Mouse (Mus musculus): ENCODE data around the gene Gm20517. TPM values are rescaled to one million over a fixed set of nuclear protein-coding genes. Genes with fewer than 3 reads are reported as not detected.

Gene Gm20517
- polyA plus RNA-seq, 1 experiment, result 0.64 TPM

DNA sequence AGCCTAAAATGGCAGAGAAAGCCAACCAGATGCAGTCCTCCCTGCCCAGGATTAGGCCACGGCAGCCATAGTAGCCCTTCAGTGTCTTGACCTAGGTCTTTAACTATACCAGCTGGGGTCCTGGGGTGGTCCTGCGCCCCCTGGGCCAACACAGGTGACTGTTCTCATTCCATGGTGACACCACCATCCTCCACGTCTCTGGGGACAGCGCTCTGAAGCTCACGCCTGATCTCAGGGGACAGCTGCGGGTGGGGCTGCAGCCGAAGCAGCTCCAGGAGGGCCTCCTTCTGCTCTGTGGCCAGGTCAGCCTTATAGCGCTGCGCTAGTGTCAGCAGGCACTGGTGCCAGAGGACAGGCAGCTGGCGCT, 10.0 kb upstream of the Gm20517 start:
- H3K27ac ChIP-seq (ENCODE audit: insufficient read depth, low read depth, low read length), result no peak overlapping the region
- no peak for DNase-seq
- H3K4me3 ChIP-seq (ENCODE audit: insufficient read depth, low read depth, low read length), result no peak overlapping the region
- H3K36me3 ChIP-seq (ENCODE audit: control insufficient read depth, insufficient read depth, low read length), result peaks cover 1% of the 10 kb centered on the region; the same call in 1 of the 2 replicates
- TF ChIP-seq POLR2A (IDR thresholded peaks at IDR 0.05; ENCODE audit: low read depth, low read length) (no peak), CTCF (conservative IDR thresholded peaks at IDR 0.05; ENCODE audit: insufficient read depth, insufficient read length, low read depth, low read length) (no peak)
- H3K4me1 ChIP-seq (ENCODE audit: control insufficient read depth, insufficient read depth, low read length), result 0 out of 2 replicates have a peak, but pooled peaks cover 4% of the 10 kb centered on the region
- WGBS, result 88% methylated on average over 10 of the region's 10 CpGs
- no peaks in the 10 kb centered on the region for H3K27me3 ChIP-seq (replicated peaks; ENCODE audit: control insufficient read depth, insufficient read depth, low read length)

DNA sequence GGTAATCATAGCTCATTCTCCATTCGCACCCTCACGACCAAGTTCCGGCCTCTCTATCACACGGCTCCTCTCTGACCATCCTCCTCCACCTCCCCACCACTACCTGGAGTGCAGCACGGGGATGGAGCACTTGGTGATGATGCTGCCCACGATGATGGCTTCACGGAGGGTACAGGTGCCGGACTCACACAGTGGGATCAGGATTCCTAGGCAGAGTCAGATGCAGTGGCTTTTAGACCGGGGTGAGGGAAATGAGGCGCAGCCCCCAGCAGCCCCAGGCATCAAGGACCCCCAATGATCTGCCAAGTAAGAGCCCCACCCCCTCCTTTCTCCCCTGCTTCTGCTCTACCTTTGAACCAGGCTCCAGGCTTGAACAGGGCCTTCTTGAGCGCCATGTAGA, 9.1 kb upstream of the Gm20517 start:
- H3K4me3 ChIP-seq (ENCODE audit: insufficient read depth, low read depth, low read length), result no peak overlapping the region
- WGBS, result 88% methylated on average over 11 of the region's 11 CpGs
- H3K36me3 ChIP-seq (ENCODE audit: control insufficient read depth, insufficient read depth, low read length), result peaks cover 1% of the 10 kb centered on the region; the same call in 1 of the 2 replicates
- no peak overlapping the region for H3K27ac ChIP-seq (ENCODE audit: insufficient read depth, low read depth, low read length)
- DNase-seq, result no peak
- 0 out of 2 replicates have a peak, but pooled peaks cover 4% of the 10 kb centered on the region for H3K4me1 ChIP-seq (ENCODE audit: control insufficient read depth, insufficient read depth, low read length)
- no peaks in the 10 kb centered on the region for H3K27me3 ChIP-seq (replicated peaks; ENCODE audit: control insufficient read depth, insufficient read depth, low read length)
- TF ChIP-seq POLR2A (IDR thresholded peaks at IDR 0.05; ENCODE audit: low read depth, low read length) (no peak), CTCF (conservative IDR thresholded peaks at IDR 0.05; ENCODE audit: insufficient read depth, insufficient read length, low read depth, low read length) (no peak)

DNA sequence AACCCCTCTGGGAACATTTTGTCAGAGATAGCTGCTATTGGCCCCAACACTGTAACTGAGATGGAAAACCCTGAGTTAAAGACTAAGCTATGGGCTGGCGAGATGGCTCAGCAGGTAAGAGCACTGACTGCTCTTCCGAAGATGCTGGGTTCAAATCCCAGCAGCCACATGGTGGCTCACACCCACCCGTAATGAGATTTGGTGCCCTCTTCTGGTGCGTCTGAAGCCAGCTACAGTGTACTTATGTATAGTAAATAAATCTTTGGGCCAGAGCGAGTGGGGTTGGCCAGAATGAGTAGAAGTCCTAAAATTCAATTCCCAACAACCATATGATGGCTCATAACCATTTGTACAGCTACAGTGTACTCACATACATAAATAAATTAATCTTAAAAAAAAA, 5.2 kb upstream of the Gm20517 start:
- Histone ChIP-seq H3K27ac (ENCODE audit: insufficient read depth, low read depth, low read length) (no peak overlapping the region), H3K4me3 (ENCODE audit: insufficient read depth, low read depth, low read length) (no peak overlapping the region), H3K4me1 (ENCODE audit: control insufficient read depth, insufficient read depth, low read length) (no peaks in the 10 kb centered on the region), H3K27me3 (replicated peaks; ENCODE audit: control insufficient read depth, insufficient read depth, low read length) (no peaks in the 10 kb centered on the region), H3K36me3 (ENCODE audit: control insufficient read depth, insufficient read depth, low read length) (no peaks in the 10 kb centered on the region)
- WGBS, result 70% methylated on average over 5 of the region's 5 CpGs
- TF ChIP-seq CTCF (conservative IDR thresholded peaks at IDR 0.05; ENCODE audit: insufficient read depth, insufficient read length, low read depth, low read length) (0 out of 2 replicates have a peak, but pooled peaks have one; percentile 18), POLR2A (IDR thresholded peaks at IDR 0.05; ENCODE audit: low read depth, low read length) (no peak)
- no peak for DNase-seq

DNA sequence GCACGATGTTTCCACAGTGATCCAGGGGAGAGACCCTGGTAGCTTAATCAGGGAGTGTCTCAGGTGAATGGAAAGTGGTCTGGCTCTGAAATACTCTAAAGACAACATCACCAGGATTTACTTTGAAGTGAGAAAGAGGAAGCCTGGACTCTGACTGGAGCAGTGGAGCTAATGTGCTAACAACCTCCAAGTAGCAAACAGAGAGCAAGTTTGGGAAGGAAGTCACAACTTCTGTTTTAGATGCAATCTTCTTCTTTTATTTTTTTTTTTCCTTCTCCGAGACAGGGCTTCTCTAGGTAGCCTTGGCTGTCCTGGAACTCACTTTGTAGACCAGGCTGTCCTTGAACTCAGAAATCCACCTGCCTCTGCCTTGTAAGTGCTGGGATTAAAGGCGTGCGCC, 2.2 kb upstream of the Gm20517 start:
- 87% methylated on average over 4 of the region's 4 CpGs for WGBS
- Histone ChIP-seq H3K4me3 (ENCODE audit: insufficient read depth, low read depth, low read length) (no peak overlapping the region), H3K36me3 (ENCODE audit: control insufficient read depth, insufficient read depth, low read length) (no peaks in the 10 kb centered on the region)

DNA sequence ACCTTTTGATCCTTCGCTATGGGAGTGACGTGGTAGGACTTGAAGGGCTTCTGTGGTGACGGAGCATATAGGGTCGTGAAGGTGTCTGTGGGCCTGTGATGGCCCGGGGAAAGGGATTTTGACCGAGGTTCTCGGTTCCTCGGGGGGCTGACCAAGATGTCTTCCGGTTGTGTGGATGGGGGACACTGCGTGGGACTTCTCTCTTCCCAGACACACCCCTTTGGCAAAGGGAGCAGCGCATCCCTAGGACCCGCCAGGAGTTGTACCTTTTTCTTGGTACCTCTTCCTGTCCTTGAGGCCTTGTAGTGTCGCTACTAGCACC, 233 bp downstream of the Gm20517 start:
- H3K27ac ChIP-seq (ENCODE audit: insufficient read depth, low read depth, low read length), result peak overlapping the region; percentile 66
- TF ChIP-seq CTCF (conservative IDR thresholded peaks at IDR 0.05; ENCODE audit: insufficient read depth, insufficient read length, low read depth, low read length) (no peak), POLR2A (IDR thresholded peaks at IDR 0.05; ENCODE audit: low read depth, low read length) (no peak)
- under 1% methylated on average over 13 of the region's 13 CpGs for WGBS

More for the DNA sequence above, 2.2 kb upstream of the Gm20517 start:
- TF ChIP-seq POLR2A (IDR thresholded peaks at IDR 0.05; ENCODE audit: low read depth, low read length) (no peak), CTCF (conservative IDR thresholded peaks at IDR 0.05; ENCODE audit: insufficient read depth, insufficient read length, low read depth, low read length) (no peak)
- no peak for DNase-seq
- Histone ChIP-seq H3K27ac (ENCODE audit: insufficient read depth, low read depth, low read length) (no peak overlapping the region), H3K27me3 (replicated peaks; ENCODE audit: control insufficient read depth, insufficient read depth, low read length) (no peaks in the 10 kb centered on the region), H3K4me1 (ENCODE audit: control insufficient read depth, insufficient read depth, low read length) (peaks cover 4% of the 10 kb centered on the region; the same call in 1 of the 2 replicates)

DNA sequence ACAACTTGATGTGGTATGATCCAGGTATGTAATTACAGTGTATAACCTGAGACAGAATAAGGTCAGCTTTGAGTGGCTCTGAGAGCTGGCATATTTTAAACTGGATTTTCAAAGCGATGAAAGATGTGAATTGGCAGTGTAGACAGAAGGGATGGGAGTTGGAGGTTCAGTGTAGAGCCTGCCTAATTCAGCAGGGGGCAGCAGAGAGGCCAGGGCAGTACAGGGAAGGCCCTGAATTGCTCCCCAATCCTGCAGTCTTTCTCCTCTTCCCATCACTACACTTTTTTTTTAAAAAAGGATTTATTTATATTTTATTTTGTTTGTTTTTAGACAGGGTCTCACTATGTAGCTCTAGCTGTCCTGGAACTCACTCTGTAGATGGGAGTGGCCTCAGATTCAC, 2.6 kb downstream of the Gm20517 start:
- peak; percentile 46 for DNase-seq
- TF ChIP-seq CTCF (conservative IDR thresholded peaks at IDR 0.05; ENCODE audit: insufficient read depth, insufficient read length, low read depth, low read length) (peak; percentile 79), POLR2A (IDR thresholded peaks at IDR 0.05; ENCODE audit: low read depth, low read length) (no peak)
- no peak overlapping the region for H3K4me3 ChIP-seq (ENCODE audit: insufficient read depth, low read depth, low read length)
- H3K27ac ChIP-seq (ENCODE audit: insufficient read depth, low read depth, low read length), result no peak overlapping the region
- H3K36me3 ChIP-seq (ENCODE audit: control insufficient read depth, insufficient read depth, low read length), result no peaks in the 10 kb centered on the region; the same call in 1 of the 2 replicates
- no peaks in the 10 kb centered on the region for H3K27me3 ChIP-seq (replicated peaks; ENCODE audit: control insufficient read depth, insufficient read depth, low read length)
- H3K4me1 ChIP-seq (ENCODE audit: control insufficient read depth, insufficient read depth, low read length), result peaks cover 4% of the 10 kb centered on the region; the same call in 1 of the 2 replicates
- 76% methylated on average over 1 of the region's 1 CpGs for WGBS

More for the DNA sequence above, 233 bp downstream of the Gm20517 start:
- Histone ChIP-seq H3K4me1 (ENCODE audit: control insufficient read depth, insufficient read depth, low read length) (peaks cover 4% of the 10 kb centered on the region; the same call in 1 of the 2 replicates), H3K4me3 (ENCODE audit: insufficient read depth, low read depth, low read length) (peak overlapping the region; percentile 82), H3K36me3 (ENCODE audit: control insufficient read depth, insufficient read depth, low read length) (no peaks in the 10 kb centered on the region), H3K27me3 (replicated peaks; ENCODE audit: control insufficient read depth, insufficient read depth, low read length) (no peaks in the 10 kb centered on the region)
- DNase-seq, result no peak

DNA sequence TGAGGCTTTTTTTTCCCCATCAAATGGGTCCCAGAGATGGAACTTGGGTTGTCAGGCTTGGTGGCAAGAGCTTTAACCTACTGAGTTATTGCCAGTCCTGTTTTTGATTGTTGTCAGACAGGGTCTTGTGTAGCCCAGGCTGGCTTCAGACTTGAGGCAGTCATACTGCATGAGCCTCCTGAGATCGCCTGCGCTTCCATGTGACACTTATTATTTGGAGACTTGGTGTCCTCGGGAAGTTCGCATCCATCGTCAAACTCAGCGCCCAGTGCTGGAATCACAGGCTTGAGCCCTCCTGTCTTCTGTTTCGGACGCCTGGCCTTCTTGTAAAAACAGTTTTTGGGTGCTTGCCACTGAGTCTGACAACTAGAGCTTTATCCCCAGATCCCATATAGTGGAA, 4.7 kb downstream of the Gm20517 start:
- H3K36me3 ChIP-seq (ENCODE audit: control insufficient read depth, insufficient read depth, low read length), result no peaks in the 10 kb centered on the region; the same call in 1 of the 2 replicates
- 91% methylated on average over 8 of the region's 8 CpGs for WGBS
- no peak for DNase-seq

More for the DNA sequence above, 4.7 kb downstream of the Gm20517 start:
- TF ChIP-seq POLR2A (IDR thresholded peaks at IDR 0.05; ENCODE audit: low read depth, low read length) (no peak), CTCF (conservative IDR thresholded peaks at IDR 0.05; ENCODE audit: insufficient read depth, insufficient read length, low read depth, low read length) (no peak)
- peaks cover 4% of the 10 kb centered on the region; the same call in 1 of the 2 replicates for H3K4me1 ChIP-seq (ENCODE audit: control insufficient read depth, insufficient read depth, low read length)
- H3K27me3 ChIP-seq (replicated peaks; ENCODE audit: control insufficient read depth, insufficient read depth, low read length), result no peaks in the 10 kb centered on the region
- no peak overlapping the region for H3K27ac ChIP-seq (ENCODE audit: insufficient read depth, low read depth, low read length)
- H3K4me3 ChIP-seq (ENCODE audit: insufficient read depth, low read depth, low read length), result no peak overlapping the region
